Mouse (Mus musculus) cerebellum, adult 11-12 months (tissue): Measurements from ENCODE around the gene Tmem206.
A peak's percentile ranks its signal among the peaks of the same experiment; 100 is the strongest.

Source experiments
- DNase-seq: peaks from one replicate; pipeline ENCODE4 v3.0.0; 2022

The Tmem206 gene

GRCm38 (mm10) chr1:191325726-191326232 is at the start of gene Tmem206:
Gene Tmem206, plus strand, starts transcription at chr1:191325912.
- DNase-seq = peak; percentile 94

DNA sequence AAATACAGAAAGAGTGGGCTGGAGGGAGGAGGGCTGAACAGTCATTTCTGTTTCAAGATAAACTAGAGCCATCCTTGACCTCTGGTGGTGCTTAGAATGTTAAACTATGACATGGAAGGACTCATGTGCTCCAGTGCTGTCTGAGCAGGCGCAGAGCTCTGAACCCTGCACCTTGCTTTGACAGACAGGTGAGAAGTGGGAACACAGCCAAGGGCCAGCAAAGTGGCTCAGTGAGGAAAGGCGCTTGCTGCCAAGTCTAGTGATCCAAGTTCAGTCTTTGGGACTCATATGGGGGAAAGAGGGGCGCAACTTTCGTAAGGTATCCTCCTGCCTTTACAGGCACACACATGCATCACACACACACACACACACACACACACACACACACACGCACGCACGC is 49.5 kb upstream of the Tmem206 start:
- no peak for DNase-seq

- no peak for DNase-seq
These were observed 48.1 kb upstream of the Tmem206 start for GRCm38 (mm10) chr1:191277549-191278059.

GRCm38 (mm10) chr1:191278324-191278723 is 47.4 kb upstream of the Tmem206 start:
- DNase-seq = no peak

- no peak for DNase-seq
These were observed 44.5 kb upstream of the Tmem206 start for GRCm38 (mm10) chr1:191281171-191281570.

- DNase-seq = no peak
These were observed 43.4 kb upstream of the Tmem206 start for GRCm38 (mm10) chr1:191282319-191282718.

DNA sequence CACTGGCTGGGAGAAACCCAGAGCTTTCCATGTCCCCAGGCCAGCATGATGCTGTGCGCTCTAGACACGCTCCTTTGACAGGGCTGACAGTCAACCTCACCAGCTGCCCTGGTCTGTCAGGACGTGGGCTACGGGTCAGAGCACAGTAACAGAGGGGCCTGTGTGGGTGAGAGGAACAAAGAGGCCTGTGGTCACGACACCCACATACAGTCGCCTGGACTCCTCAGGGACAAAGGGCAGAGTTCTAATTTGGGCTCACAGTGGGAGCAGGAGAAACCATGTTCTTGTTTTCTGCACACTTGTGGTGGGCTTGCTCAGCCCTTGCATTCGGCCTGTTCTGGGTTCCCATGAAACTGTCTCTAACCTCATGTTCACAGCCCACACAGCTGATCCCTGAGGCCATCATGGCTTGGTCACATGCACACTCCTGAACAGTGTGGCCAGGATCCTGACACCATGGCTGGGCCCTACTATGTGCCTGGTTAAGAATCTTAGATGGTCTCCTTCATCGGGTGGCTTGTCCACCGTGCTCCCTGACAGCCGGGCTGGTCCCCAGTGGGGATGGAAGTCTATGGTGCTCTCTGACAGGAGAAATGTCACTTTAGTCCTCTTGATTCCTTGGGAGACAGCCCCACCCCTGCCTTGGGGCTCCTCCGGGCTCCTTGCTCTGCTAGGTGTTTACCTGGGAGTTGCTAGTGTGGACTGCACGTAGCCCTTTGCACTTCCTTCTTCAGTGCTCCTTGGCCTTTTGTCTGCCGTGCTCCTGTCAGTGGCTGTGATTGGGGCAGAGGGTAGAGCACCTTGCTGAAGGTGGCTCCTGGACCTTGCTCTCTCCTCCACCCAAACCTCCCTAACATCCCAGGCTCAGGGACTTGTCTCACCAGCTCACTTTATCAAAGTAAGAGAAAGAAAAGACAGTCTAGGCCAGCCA is 42.3 kb upstream of the Tmem206 start:
- no peak for DNase-seq

DNA sequence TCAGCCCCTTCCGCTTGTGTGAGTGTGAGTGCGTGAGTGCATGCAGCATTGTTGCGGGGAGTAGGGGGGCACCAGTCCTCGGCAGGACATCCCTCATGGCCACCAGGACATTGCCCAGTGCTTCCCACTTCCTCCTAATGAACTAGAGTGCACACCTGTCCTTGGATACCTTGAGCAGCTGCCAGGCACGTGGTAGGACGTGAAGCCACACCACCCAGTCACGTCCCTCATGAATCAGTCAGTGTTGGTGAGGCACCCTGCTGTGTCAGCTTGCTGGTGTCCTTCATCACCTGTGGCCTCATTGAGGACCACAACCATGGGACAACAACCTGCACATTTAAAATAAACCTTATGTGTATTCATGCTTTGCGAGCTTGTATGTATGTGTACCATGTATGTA is 41.2 kb upstream of the Tmem206 start:
- DNase-seq = no peak

GRCm38 (mm10) chr1:191288762-191289161 is 37.0 kb upstream of the Tmem206 start:
- DNase-seq = no peak

- DNase-seq = peak; percentile 61
These were observed 33.4 kb upstream of the Tmem206 start for GRCm38 (mm10) chr1:191292348-191292747.

GRCm38 (mm10) chr1:191293051-191293450 is 32.7 kb upstream of the Tmem206 start:
- DNase-seq = no peak

DNA sequence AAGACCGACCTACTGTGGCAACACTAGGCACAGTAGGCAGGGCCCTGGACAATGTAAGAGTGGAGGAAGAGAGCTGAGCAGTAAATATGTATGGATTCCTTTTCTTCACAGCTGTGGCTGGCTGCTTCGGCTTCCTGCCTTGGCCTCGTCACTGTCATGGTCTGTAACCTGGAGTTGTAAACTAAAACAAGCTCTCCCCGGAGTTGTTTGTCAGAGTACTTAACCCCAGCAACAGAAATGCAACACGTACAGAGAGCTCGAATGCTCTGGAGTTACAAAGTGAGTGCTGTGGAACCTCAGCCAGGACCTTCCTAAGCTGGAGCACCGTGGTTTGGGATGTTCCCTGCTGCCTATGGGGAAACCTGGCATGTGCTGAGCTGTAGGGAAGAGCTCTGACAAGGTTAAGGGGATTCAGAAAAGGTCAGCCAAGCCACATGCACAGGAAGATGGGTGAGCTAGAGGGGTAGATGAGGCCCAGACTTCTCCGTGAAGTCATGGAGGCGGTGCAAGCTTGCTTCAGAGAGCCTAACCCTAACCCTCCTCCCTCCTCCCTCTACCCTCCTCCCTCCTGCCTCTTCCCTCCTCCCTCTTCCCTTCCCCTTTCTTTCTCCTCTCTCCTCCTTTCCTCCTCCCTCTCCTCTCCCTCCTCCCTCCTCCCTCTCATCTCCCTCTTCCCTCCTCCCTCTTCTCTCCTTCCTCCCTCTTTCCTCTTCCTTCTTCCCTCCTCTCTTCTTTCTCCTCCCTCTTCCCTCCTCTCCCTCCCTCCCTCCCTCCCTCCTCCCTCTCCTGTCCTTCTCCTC is 31.5 kb upstream of the Tmem206 start:
- no peak for DNase-seq

- no peak for DNase-seq
These were observed 29.9 kb upstream of the Tmem206 start for GRCm38 (mm10) chr1:191295784-191296183.

GRCm38 (mm10) chr1:191296445-191296844 is 29.3 kb upstream of the Tmem206 start:
- DNase-seq = peak; percentile 35

DNA sequence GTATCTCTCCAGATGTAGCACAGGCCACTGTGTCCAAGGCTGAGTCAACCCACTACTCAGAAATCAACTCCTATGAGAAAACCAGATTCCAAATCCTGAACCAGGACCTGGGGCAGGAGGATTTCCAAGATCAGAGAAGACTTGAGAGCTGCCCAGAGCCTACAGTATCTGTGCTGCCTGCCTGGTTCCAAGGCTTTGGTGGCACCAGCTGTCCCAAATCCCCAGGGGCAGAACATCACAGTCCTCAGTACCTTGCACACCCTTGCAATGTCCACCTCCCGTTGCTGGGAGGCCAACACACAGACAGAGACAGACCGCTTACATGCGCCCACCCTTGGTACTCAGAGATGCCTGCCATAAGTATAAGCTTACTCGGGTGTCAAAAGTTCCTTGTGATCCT is 27.4 kb upstream of the Tmem206 start:
- DNase-seq = no peak

GRCm38 (mm10) chr1:191299215-191299942 is 26.3 kb upstream of the Tmem206 start:
- DNase-seq = no peak

DNA sequence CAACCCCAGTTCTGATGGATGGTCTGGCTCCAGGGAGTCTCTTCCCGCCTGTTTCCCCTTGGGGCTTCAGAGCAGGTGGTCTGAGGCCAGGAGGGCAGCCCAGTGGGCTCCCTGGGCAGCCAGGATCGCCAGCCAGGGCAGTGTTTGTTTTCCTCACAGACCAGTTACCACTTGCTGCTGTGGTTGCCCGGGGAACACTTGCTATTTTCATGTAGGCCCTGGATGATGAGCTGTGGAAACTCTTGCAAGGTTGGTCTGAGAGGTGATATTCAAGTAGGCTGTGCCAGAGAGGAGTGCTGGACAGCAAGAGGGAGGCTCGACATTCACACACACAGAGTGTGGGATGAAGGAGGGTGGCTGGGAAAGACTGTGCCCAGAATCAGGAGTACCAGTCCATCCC is 23.8 kb upstream of the Tmem206 start:
- DNase-seq = no peak

GRCm38 (mm10) chr1:191303736-191304135 is 22.0 kb upstream of the Tmem206 start:
- no peak for DNase-seq

DNA sequence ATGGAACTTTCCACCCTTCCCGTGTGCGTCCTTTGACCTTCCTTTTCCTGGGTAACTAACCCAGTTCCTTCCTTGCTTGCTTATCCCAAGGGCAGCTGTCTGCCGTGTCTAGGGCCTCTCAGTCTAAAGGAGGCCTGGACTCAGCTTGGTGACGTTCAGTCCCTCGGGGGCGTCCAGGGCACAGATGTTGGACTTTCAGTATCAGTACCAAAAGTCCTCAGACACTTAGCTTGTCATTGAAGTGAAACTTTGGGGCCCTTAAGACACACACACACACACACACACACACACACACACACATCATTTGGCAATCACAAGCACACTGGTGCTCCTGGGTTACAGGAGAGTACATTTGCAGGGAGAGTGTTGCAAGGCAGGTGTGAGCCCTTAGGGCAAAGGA is 21.5 kb upstream of the Tmem206 start:
- no peak for DNase-seq

GRCm38 (mm10) chr1:191305610-191306009 is 20.1 kb upstream of the Tmem206 start:
- DNase-seq = no peak

DNA sequence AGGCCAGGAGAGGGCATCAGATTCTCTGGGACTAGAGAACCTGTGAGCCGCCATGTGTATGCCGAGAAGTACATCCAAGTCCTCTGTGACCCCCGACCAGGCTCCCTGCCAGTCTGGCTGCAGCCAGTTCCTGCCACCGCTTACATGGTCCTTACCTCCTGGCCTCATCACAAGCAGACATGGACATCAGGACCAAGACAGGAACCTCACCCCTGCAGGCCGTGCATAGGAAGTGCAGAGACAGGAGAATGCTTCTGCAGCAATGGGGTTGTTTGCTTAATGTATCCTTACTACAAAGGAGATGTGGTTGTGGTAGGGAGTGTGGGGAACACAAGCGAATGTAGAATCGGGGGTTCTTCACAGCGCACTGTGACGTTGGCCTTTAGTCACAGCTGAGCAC is 19.4 kb upstream of the Tmem206 start:
- DNase-seq = no peak

DNA sequence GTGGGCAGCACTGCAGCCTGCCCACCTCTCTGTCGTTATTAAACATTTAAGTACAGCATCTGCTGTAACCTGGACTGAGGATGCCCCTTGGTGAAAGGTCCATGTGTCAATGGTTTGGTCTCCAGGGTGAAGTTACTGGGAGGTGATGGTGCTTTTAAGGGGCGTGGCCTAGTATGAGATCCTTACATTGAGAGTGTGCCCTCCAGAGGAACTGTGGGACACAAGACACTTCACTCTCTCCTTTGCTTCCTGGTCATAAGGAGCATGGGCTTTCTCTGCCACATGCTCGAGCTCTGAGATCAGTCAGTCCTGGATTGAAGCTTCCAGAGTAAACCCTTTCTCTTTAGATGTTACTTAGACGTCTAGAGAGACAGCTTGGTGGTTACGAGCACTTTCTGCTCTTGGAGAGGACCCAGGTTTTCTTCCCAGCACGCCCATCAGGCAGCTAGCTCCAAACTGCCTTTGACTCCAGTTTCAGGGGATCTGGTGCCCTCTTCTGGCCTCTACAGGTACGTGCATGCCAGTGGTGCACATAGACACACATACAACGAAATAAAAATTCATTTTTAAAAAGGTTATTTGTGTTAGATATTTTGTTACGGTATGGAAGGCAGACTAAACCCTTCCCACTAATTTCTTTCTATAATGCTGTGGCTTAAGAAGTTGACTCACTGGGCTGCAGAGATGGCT is 17.8 kb upstream of the Tmem206 start:
- DNase-seq = no peak
